Mouse (Mus musculus) urinary bladder, postnatal 25 days (tissue): ENCODE results near the gene Lrrc51.
"Not testable (repeated sequence)": the region's sequence is repeated elsewhere in the genome, so short reads cannot be mapped to it uniquely, and the experiment has no call there.

ENCODE experiments used
- DNase-seq: peaks from one replicate; pipeline ENCODE4 v3.0.0; 2022; ENCODE audit warnings: low spot score

The Lrrc51 gene

GRCm38 (mm10) chr7:101937569-101937968 lies 3.9 kb upstream of the Lrrc51 start:
- no peak for DNase-seq

GRCm38 (mm10) chr7:101936996-101937395 lies 3.3 kb upstream of the Lrrc51 start:
- no peak for DNase-seq

GRCm38 (mm10) chr7:101935957-101936356 lies 2.3 kb upstream of the Lrrc51 start:
- DNase-seq: no peak

- DNase-seq: no peak
These were observed 395 bp downstream of the Lrrc51 start for GRCm38 (mm10) chr7:101933300-101933699.

GRCm38 (mm10) chr7:101932551-101932950 lies 1.1 kb downstream of the Lrrc51 start:
- DNase-seq: no peak

- no peak for DNase-seq
These were observed 5.6 kb downstream of the Lrrc51 start for GRCm38 (mm10) chr7:101928093-101928492.

- not testable (repeated sequence) for DNase-seq
These were observed 7.8 kb downstream of the Lrrc51 start for GRCm38 (mm10) chr7:101925892-101926291.

GRCm38 (mm10) chr7:101918071-101918470 lies 15.6 kb downstream of the Lrrc51 start:
- peak; percentile 59 for DNase-seq

GRCm38 (mm10) chr7:101911982-101912381 lies 21.7 kb downstream of the Lrrc51 start:
- DNase-seq: no peak

- DNase-seq: no peak
These were observed 23.6 kb downstream of the Lrrc51 start for GRCm38 (mm10) chr7:101910138-101910537.

- no peak for DNase-seq
These were observed 25.3 kb downstream of the Lrrc51 start for GRCm38 (mm10) chr7:101908367-101908766.

- DNase-seq: no peak
These were observed 27.0 kb downstream of the Lrrc51 start for GRCm38 (mm10) chr7:101906696-101907095.

GRCm38 (mm10) chr7:101906287-101906681 lies 27.4 kb downstream of the Lrrc51 start, which contains the start of gene Tomt:
Gene Tomt (minus strand): TSS chr7:101906359.
- DNase-seq: no peak

GRCm38 (mm10) chr7:101905561-101906286 lies 28.0 kb downstream of the Lrrc51 start, which contains the start of gene Lamtor1:
Gene Lamtor1 (plus strand): TSS chr7:101905904.
- DNase-seq: peak; percentile 98

- DNase-seq: no peak
These were observed 30.8 kb downstream of the Lrrc51 start for GRCm38 (mm10) chr7:101902846-101903245.

- DNase-seq: no peak
These were observed 31.7 kb downstream of the Lrrc51 start for GRCm38 (mm10) chr7:101901969-101902368.

GRCm38 (mm10) chr7:101900331-101901097 lies 33.2 kb downstream of the Lrrc51 start:
- no peak for DNase-seq

- peak; percentile 89 for DNase-seq
These were observed 37.3 kb downstream of the Lrrc51 start for GRCm38 (mm10) chr7:101896104-101897066.

GRCm38 (mm10) chr7:101895695-101896094 lies 38.0 kb downstream of the Lrrc51 start:
- DNase-seq: no peak

- no peak for DNase-seq
These were observed 45.2 kb downstream of the Lrrc51 start for GRCm38 (mm10) chr7:101888460-101888859.

GRCm38 (mm10) chr7:101886274-101886673 lies 47.4 kb downstream of the Lrrc51 start:
- DNase-seq: no peak

- DNase-seq: no peak
These were observed 49.5 kb downstream of the Lrrc51 start for GRCm38 (mm10) chr7:101884160-101884559.
